Mouse (Mus musculus): ENCODE data around the gene Skor1. TPM values are rescaled to one million over a fixed set of nuclear protein-coding genes. Genes with fewer than 3 reads are reported as not detected.
A peak's percentile ranks its signal among the peaks of the same experiment; 100 is the strongest.

Skor1 gene
- polyA plus RNA-seq, 1 experiment from 2014 or later, result 0.06 TPM

DNA sequence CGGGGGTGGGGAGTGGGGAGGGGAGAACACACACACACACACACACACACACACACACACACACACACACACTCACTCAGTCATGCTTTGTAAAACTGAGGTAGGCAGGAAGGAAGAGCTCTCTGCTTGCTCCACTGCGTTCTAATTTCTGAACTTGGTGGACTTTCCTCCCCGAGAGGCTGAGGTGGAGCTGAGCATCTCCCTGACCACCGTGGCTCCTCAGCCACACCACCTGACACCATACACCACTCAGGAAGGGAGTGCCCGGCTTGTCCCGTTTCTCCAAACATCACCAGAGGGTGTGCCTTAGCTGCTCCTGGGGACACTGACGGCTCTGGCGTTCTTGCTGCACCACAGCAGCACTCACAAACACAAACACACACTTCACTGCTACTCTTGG lies 29.5 kb upstream of the Skor1 start:
- Histone ChIP-seq H3K27me3 (0 out of 2 replicates have a peak, but pooled peaks cover 3% of the 10 kb centered on the region), H3K36me3 (peaks cover 10% of the 10 kb centered on the region), H3K4me3 (no peak overlapping the region), H3K4me1 (peaks cover 23% of the 10 kb centered on the region), H3K9ac (no peak overlapping the region), H3K9me3 (no peaks in the 10 kb centered on the region), H3K4me2 (replicated peaks) (no peak overlapping the region), H3K27ac (no peak overlapping the region)
- no peak for ATAC-seq (ENCODE audit: low FRiP score, low read depth)
- WGBS, result 77% methylated on average over 8 of the region's 8 CpGs

- Histone ChIP-seq H3K4me3 (no peak overlapping the region), H3K36me3 (peaks cover 10% of the 10 kb centered on the region), H3K9me3 (no peaks in the 10 kb centered on the region), H3K4me2 (replicated peaks) (no peak overlapping the region), H3K9ac (no peak overlapping the region), H3K4me1 (no peaks in the 10 kb centered on the region), H3K27me3 (no peaks in the 10 kb centered on the region), H3K27ac (no peak overlapping the region)
- WGBS, result 86% methylated on average over 8 of the region's 8 CpGs
- no peak for ATAC-seq (ENCODE audit: low FRiP score, low read depth)
Observed at GRCm38 (mm10) chr9:63174001-63174721, 25.4 kb upstream of the Skor1 start.

GRCm38 (mm10) chr9:63171951-63172350 lies 23.2 kb upstream of the Skor1 start:
- 48% methylated on average over 2 of the region's 2 CpGs for WGBS
- Histone ChIP-seq H3K27ac (no peak overlapping the region), H3K4me1 (no peaks in the 10 kb centered on the region), H3K9ac (no peak overlapping the region), H3K4me2 (replicated peaks) (no peak overlapping the region), H3K4me3 (no peak overlapping the region), H3K27me3 (no peaks in the 10 kb centered on the region), H3K9me3 (no peaks in the 10 kb centered on the region), H3K36me3 (peaks cover 15% of the 10 kb centered on the region)
- ATAC-seq (ENCODE audit: low FRiP score, low read depth), result no peak

GRCm38 (mm10) chr9:63169127-63169526 lies 20.4 kb upstream of the Skor1 start:
- H3K4me2 ChIP-seq (replicated peaks), result no peak overlapping the region
- no peak overlapping the region for H3K4me3 ChIP-seq
- no peaks in the 10 kb centered on the region for H3K9me3 ChIP-seq
- no peak overlapping the region for H3K9ac ChIP-seq
- ATAC-seq (ENCODE audit: low FRiP score, low read depth), result no peak
- no peaks in the 10 kb centered on the region for H3K4me1 ChIP-seq
- H3K36me3 ChIP-seq, result peaks cover 19% of the 10 kb centered on the region
- no peak overlapping the region for H3K27ac ChIP-seq
- 83% methylated on average over 1 of the region's 1 CpGs for WGBS
- H3K27me3 ChIP-seq, result no peaks in the 10 kb centered on the region

- H3K4me2 ChIP-seq (replicated peaks), result no peak overlapping the region
- 33% methylated on average over 9 of the region's 9 CpGs for WGBS
- no peak overlapping the region for H3K4me3 ChIP-seq
- no peaks in the 10 kb centered on the region for H3K9me3 ChIP-seq
- H3K9ac ChIP-seq, result no peak overlapping the region
- 0 out of 2 replicates have a peak, but pooled peaks cover 2% of the 10 kb centered on the region for H3K27me3 ChIP-seq
- ATAC-seq (ENCODE audit: low FRiP score, low read depth), result no peak
- H3K36me3 ChIP-seq, result peaks cover 47% of the 10 kb centered on the region
- no peaks in the 10 kb centered on the region for H3K4me1 ChIP-seq
- no peak overlapping the region for H3K27ac ChIP-seq
Observed at GRCm38 (mm10) chr9:63165070-63165469, 16.3 kb upstream of the Skor1 start.

GRCm38 (mm10) chr9:63163756-63164155 lies 15.0 kb upstream of the Skor1 start:
- H3K4me2 ChIP-seq (replicated peaks), result no peak overlapping the region
- H3K27me3 ChIP-seq, result peaks cover 14% of the 10 kb centered on the region
- peaks cover 34% of the 10 kb centered on the region for H3K36me3 ChIP-seq
- ATAC-seq (ENCODE audit: low FRiP score, low read depth), result no peak
- no peak overlapping the region for H3K9ac ChIP-seq
- WGBS, result 78% methylated on average over 8 of the region's 8 CpGs
- H3K4me1 ChIP-seq, result no peaks in the 10 kb centered on the region
- no peak overlapping the region for H3K4me3 ChIP-seq
- H3K9me3 ChIP-seq, result no peaks in the 10 kb centered on the region
- no peak overlapping the region for H3K27ac ChIP-seq

DNA sequence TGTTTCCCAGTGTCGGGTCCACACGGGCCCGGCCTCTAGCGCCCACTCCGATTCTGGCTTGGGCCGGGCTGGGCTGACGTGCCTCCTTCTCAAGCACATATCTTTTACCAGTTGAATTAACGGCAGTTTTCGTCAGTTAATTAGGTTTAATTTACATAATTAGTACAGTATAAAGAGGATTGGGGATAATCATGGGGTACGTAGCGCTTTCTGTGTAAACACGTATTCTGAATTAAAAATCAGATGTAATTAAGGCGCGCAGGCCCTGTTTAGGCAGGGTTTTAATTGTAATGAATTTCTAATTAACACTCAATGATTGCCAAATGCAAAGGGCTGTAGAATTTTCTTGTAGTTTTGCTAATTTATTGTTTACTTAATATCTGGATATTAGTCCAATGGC lies 3.2 kb upstream of the Skor1 start:
- WGBS, result 22% methylated on average over 14 of the region's 14 CpGs
- Histone ChIP-seq H3K9ac (no peak overlapping the region), H3K27ac (no peak overlapping the region), H3K9me3 (peaks cover 7% of the 10 kb centered on the region), H3K27me3 (peaks cover 92% of the 10 kb centered on the region), H3K4me1 (peaks cover 18% of the 10 kb centered on the region), H3K4me3 (no peak overlapping the region), H3K4me2 (replicated peaks) (no peak overlapping the region), H3K36me3 (no peaks in the 10 kb centered on the region)
- no peak for ATAC-seq (ENCODE audit: low FRiP score, low read depth)

DNA sequence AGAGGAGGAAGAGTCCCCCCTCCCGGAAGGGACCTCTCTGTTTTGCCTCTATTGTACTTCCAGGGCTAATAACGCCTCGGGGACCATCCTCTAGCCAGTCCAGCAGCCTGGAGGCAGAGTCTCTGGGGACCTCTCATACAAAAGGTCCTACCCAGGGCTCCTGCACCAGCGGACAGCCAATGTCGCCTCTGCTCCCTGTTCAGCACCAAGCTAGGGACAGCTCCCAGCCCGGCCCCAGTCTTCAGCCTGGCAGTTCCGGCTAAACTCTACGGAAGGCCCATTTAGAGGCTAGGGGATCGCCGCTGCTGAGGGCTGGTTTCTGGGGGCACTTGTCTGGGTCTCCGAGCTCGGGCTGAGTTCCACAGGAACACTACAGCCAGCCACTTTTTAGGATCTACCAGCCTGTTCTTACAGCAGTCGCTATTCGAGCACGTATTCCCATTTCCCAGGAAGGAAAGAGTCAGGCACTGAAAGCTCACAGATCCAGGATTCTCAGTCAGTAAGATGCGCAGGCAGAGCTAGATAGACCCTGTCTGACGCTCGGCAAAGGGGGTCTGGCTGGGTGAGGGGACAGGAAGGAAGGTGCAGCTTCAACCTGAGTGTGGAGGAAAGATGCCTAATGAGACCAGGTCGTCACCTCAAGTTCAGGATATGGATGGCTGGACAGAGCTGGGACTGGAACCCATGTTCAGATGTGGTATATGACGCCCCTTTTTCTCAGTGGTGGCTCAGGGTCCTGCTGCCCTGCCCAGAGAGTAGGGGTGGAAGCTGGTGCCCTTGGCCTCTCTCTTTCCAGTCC lies 2.5 kb upstream of the Skor1 start:
- no peak overlapping the region for H3K9ac ChIP-seq
- H3K4me2 ChIP-seq (replicated peaks), result peak overlapping the region; percentile 33
- no peak overlapping the region for H3K4me3 ChIP-seq
- no peaks in the 10 kb centered on the region for H3K36me3 ChIP-seq
- peaks cover 95% of the 10 kb centered on the region for H3K27me3 ChIP-seq
- no peak overlapping the region for H3K27ac ChIP-seq
- no peak for ATAC-seq (ENCODE audit: low FRiP score, low read depth)
- WGBS, result 2% methylated on average over 20 of the region's 20 CpGs
- peaks cover 7% of the 10 kb centered on the region for H3K9me3 ChIP-seq
- H3K4me1 ChIP-seq, result peaks cover 25% of the 10 kb centered on the region

- H3K4me2 ChIP-seq (replicated peaks), result no peak overlapping the region
- no peak overlapping the region for H3K4me3 ChIP-seq
- WGBS, result 1% methylated on average over 24 of the region's 27 CpGs
- peaks cover 97% of the 10 kb centered on the region for H3K27me3 ChIP-seq
- H3K36me3 ChIP-seq, result no peaks in the 10 kb centered on the region
- H3K9ac ChIP-seq, result no peak overlapping the region
- ATAC-seq (ENCODE audit: low FRiP score, low read depth), result no peak
- peaks cover 7% of the 10 kb centered on the region for H3K9me3 ChIP-seq
- H3K27ac ChIP-seq, result no peak overlapping the region
- H3K4me1 ChIP-seq, result peaks cover 35% of the 10 kb centered on the region
Observed at GRCm38 (mm10) chr9:63150086-63150800, 1.5 kb upstream of the Skor1 start.

DNA sequence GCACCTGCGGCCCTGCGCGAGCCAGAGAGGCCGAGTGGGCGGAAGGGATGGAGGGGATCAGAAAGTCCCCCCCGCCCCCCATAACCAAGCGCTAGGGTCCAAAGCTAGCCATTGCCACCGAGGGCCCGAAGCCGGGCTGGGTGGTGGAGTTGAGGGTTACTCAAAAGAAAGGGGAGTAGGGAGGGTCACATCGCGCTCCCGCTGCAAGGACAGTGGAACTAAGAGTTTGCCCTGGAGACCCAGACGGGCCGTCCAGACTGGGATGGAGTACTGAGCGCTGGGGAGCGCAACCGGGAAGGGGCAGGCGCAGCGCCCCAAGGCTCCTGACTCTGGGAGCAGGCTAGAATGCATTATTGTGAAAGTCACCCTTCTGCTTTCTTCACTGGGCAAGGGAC lies 608 bp upstream of the Skor1 start:
- Histone ChIP-seq H3K4me3 (peak overlapping the region; percentile 49), H3K4me2 (replicated peaks) (peak overlapping the region; percentile 85), H3K27me3 (peaks cover 98% of the 10 kb centered on the region), H3K9me3 (peaks cover 7% of the 10 kb centered on the region), H3K27ac (no peak overlapping the region), H3K4me1 (peaks cover 44% of the 10 kb centered on the region), H3K36me3 (no peaks in the 10 kb centered on the region), H3K9ac (no peak overlapping the region)
- no peak for ATAC-seq (ENCODE audit: low FRiP score, low read depth)
- WGBS, result under 1% methylated on average over 20 of the region's 20 CpGs

GRCm38 (mm10) chr9:63147786-63148409 lies 863 bp downstream of the Skor1 start:
- no peak overlapping the region for H3K9ac ChIP-seq
- 0 out of 2 replicates have a peak overlapping the region, but pooled peaks have one; percentile 85 for H3K4me2 ChIP-seq (replicated peaks)
- no peak overlapping the region; the same call in 1 of the 2 replicates for H3K4me3 ChIP-seq
- H3K27me3 ChIP-seq, result peaks cover 100% of the 10 kb centered on the region
- ATAC-seq (ENCODE audit: low FRiP score, low read depth), result no peak
- no peaks in the 10 kb centered on the region for H3K36me3 ChIP-seq
- H3K4me1 ChIP-seq, result peaks cover 57% of the 10 kb centered on the region
- H3K9me3 ChIP-seq, result no peaks in the 10 kb centered on the region; the same call in 1 of the 2 replicates
- 1% methylated on average over 14 of the region's 14 CpGs for WGBS
- no peak overlapping the region for H3K27ac ChIP-seq

All from limb, embryonic 13.5 days (tissue).